Mouse (Mus musculus) gastrocnemius, adult 18-20 months (tissue): Measurements from ENCODE around the gene Ciita. TPM values are rescaled to one million over a fixed set of nuclear protein-coding genes. Genes with fewer than 3 reads are reported as not detected.

ENCODE experiments used
- DNase-seq: peaks from one replicate; pipeline ENCODE4 v3.0.0; 2021; ENCODE audit warnings: low spot score
- total RNA-seq, 2 experiments: library from RNA; stranded (reverse); gene quantifications; 2 replicates each; pipeline ENCODE4 v1.2.3; 2021

Gene Ciita
- total RNA-seq, 2 experiments from 2014 or later = 0.18 to 0.21 TPM

DNA sequence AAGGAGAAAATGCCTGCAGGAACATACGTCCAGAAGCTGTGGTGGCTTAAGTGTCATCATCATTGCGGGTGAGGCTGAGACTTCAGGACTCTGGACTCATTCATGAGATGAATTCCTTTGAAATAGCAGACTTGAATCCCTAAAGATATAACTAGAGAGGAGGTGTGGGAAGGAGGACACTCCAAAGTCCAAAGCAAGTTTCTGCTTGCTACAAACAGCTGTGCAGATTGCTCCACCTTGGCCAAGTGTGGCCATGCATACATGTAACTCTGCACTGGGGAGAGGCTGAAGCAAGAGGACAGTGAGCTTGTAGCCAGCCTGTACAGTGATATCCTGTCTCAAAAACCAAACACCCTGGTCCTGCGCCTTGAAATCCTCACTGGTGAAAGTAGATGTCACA lies 7.9 kb upstream of the Ciita start:
- DNase-seq = no peak

DNA sequence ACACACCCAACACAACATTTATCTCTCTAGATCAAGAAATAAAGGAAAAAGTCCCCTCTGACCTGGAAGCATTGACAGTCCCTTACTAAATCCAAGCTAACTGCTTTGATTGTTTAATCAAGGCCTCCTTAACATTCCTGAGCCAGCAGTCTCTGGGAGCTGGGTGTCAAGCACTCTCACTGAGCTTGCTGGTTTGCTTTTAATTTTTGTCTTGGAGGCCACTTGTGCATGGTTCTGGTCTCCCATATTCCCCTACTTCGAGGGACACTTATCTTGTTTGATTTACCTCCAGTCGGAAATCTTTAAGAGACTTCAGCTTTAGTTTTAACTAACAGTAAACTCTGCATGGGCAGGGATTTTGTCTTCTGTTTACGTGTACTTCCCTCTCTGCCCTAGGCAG lies 4.9 kb upstream of the Ciita start:
- DNase-seq = no peak

DNA sequence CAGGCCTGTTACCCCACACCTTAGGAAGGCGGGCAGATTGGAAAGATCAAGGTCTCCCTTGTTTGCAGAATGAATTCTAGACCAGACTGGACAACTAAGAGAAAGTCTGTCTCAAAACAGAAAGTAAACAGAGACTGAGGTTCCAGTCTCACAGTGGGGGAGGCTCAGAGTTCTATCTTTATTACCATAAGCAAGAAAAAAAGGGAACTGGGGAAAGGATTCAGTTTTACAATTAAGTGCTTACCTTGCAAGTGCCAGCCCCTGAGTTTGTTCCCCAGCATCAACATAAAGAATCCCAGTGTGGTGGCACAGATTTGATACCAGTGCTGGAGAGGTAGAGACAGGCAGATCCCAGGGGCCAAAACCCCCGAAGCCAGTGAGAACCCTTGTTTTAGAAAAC lies 3.9 kb upstream of the Ciita start:
- DNase-seq = no peak

DNA sequence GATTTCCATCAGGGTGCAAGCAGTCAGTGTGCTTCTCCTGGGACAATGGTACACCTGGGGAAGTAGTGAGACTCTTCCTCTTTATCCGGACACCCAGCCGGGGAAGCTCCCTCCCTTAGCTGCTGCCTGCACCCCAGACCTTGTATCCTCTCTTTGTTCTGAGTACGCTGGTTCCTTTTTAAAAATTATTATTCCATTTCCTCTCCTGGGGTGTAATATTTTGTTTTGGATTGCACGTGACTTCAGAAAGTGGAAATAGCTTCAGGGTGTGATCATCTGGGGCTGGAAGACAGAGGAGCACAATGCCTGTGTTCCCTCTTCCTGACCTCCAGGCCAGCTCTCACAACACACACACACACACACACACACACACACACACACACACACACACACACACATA lies 2.5 kb downstream of the Ciita start:
- no peak for DNase-seq

DNA sequence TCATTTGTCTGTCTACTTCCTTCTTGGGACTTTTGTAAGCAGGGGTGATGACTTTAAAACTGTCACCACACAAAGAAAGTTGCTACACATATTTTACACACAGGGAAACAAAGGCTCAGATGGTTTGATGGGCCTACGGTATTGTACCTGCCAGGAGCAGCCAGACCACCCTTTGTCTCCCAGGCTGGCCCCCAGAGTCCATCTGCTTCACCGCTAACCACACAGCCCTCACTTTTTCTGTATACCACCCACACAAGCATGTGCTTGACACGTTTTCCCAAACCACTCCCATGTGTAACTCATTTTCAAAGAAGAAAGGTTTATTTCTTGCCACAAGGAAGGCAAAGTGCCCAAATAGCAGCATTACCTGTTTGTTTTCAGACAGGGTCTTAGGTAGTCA lies 7.1 kb downstream of the Ciita start:
- DNase-seq = no peak

DNA sequence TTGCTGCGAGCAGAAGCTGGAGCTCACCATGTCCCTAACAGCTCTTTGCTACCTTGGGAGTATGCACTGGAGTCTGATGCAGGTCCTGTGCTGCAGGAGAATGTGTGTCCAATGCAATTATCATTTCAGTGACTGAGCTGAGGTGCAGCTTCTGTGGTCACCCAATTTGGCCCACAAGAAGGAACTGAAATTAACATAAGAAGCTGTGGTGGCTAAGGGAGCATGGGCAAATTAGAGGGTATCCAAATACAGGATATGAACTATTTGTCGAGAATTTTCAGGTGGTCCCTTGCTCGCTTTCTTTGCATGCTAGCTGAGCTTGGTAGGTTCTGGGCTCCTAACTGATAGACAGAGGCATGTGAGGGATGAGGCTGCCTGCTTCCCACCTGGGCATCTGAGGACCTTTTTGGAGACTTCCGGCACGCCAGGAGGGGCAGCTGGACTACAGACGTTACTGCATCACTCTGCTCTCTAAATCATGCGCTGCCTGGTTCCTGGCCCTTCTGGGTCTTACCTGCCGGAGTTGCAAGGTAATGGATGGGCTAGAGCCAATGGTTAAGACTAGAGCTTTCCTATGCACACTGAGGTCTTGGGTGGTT lies 8.1 kb downstream of the Ciita start:
- no peak for DNase-seq

DNA sequence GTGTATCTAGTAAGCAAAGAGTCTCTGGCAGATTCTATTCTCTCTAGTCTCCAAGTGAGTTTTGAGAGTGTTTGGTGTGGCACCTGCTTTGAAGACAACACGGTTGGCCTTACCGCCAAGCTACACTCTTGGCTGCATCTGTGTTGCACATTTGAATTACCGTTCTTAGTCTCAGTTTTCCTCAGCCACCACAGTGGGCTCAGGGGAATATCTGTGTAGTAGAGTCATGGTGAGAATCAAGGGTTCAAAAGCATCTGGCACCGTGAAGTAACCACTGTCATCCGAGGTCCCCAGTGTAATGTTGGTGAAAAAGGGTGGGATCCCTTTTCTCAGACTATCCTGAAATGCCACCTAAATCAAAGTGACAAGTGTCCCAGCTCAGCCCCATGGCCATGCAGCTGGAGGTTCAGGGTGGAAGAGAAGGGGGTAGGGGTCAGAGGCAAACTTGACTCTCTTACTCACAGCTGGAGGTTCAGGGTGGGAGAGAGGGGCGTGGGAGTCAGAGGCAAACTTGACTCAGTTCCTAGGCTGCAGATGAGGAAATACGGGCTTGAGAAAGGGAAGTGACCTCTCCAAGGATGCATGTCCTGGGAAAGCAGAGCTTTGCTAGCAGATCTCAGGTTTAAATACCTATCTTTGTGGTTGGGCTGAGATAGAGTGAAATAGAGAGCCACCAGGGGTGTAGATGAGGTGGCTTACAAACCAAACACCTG lies 9.1 kb downstream of the Ciita start:
- no peak for DNase-seq

DNA sequence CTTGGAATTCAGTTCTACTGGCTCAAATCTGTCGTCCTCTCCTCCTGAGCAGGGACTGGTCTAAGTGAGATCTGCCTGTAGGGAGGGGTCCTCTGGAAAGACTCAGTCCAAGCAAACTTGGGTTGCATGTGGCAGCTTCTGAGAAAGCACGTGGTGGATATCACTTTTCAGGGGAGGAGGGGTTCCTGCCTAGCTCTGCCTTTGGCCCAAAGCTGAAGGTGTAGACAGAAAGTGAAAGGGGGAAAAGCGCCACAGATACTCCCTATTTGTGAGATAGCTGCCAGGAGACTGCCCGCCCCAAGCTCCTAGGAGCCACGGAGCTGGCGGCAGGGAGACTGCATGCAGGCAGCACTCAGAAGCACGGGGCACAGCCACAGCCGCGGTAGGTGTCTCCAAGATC lies 9.6 kb downstream of the Ciita start:
- DNase-seq = no peak

DNA sequence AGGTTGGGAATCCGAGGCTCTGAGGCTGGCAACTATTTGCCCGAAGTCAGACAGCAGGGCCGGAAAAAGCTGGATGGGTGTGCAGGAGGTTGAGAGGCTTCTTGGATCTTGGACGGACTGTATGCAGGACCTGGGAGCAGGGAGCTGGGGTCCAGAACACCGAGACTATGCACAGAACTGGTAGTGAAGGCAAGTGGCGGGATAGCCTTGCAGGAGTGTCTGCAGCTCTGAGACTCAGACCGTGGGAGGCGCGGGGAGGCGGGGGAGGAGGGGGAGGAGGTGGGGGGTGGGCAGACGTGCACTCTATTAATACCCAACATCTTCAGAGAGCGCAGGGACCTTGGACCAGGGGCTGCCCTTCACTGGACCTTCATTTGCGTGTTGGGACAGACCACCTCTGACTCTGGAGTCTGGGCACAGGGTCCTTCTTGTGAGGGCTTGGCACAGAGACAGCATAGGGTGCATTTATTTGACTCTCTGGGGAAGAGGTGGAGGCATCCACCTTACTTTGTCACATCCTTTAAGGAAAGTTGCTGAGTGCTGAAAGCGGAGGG lies 10.1 kb downstream of the Ciita start:
- DNase-seq = no peak

DNA sequence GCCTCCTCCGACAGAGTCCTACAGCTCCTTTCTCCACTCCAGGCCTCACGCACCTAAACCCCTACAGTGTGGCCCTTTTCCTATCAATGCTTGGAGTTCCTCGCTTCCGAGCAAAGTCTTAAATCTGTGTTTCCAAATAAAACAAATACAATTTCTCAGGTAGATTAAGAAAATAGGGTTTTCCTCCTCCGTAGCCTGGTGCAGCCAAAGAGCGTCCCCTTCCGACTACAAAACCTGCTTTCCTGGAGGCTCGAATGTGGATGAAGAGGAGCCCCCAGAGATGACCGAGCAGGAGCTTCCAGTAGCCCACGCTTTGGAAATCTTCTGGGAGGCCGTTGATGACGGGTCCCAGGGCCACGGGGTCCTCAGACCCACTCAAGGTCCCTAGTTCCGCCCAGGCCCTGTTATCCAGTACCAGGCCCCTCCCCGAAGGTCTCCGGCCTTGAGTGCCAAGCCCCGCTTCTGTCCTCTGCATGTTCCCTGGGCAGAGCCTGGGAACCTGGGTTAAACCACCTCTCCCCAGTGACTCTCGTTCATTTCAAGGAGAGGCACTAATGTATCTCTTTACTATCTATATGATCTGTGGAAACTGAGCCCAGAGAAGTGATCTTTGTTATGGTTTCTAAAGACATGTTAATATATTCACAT lies 10.8 kb downstream of the Ciita start:
- no peak for DNase-seq

DNA sequence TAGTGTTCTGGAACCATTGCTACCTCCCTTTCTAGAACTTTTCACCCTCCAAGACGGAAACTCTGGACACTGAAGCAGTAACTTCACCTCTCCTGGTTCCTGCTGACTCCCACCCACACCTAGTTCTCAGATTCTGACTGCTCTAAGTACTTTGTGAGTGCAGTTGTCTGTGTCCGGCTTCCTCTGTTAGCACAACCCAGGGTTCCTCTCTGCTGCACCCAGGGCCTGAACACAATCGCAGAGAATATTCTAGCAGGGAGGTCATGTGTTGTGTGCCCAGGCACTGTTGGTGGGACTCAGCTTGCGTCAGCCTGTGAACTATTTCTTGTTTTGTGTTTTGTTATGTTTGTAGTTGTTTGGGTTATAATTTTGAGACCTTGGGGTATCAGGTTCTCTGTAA lies 11.9 kb downstream of the Ciita start:
- no peak for DNase-seq

DNA sequence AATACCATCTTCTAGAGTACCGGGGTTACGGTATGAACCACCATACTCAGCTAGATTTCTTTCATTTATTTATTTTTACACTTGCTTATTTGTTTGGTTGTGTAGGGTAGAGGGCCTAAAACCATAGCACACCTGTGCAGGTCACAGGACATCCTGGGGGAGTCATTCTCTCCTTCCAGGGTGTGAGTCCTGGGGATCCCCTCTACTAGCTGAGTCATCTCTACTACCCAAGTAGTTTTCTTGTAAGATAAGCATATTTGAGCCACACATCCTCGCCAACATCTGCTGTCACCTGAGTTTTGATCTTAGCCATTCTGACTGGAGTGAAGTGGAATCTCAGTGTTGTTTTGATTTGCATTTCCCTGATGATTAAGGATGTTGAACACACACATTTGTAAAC lies 12.7 kb downstream of the Ciita start:
- DNase-seq = no peak

DNA sequence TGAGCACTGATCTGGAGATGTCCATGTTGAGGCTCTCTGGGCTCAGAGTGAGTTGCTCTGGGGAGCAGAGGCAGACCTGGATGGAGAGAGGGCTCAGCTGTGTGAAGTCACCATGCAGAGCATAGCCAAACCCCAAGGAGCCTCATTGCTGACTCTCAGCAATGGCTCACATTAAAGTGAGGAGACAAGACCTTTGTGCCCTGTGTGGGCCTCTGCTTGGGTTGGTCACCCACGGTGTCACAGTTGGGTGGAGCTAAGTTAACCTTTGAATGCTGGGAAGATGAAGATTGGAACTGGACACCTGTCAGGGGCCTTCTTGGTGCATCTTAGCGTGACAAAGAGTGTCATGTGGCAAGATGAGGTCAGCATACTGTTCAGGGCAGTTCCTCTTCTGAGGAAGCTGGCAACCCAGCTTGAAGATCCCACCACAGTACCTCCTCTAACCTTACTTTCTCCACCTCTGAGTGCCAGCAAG lies 16.0 kb downstream of the Ciita start:
- DNase-seq = no peak

DNA sequence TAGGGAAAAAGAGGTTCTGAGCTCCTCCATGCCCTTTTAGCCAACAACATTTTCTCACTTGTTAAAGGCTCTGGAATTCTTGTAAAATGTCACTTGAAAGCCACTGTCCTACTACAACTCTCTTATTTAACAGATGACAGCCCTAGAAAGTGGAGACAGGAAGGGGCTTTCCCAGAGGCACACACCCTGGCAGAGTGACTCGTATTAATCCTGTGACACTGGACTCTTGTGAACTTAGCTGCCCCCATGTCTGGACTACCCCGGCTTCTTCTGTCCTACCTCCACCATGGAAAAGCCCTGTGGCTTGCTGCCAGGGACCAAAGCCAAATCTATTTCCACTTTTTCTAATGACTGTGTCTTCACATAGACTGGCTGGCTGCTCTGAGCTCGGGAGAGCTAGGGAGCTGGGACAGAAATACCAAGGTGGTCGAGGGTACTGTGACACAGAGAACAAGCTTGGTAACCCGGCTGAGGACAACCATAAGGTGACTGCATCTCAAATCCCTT lies 18.3 kb downstream of the Ciita start:
- DNase-seq = no peak

DNA sequence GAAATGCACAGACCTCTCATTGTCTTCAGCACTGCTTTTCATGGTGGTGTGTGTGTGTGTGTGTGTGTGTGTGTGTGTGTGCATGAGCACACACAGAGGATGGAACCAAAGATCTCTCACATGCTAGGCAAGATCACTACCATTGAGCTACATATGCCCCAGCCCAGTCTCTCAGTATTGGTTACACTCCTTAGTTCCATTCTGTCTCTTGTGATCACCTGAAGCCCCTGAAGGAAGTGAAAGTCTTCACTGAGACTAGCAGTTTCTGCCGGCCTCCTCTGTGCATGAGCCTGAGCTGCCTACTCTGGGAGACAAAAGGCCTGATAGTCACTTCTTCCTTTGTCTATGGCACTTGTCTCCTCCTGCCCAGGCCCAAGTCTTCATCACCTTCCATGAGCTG lies 19.3 kb downstream of the Ciita start:
- no peak for DNase-seq

DNA sequence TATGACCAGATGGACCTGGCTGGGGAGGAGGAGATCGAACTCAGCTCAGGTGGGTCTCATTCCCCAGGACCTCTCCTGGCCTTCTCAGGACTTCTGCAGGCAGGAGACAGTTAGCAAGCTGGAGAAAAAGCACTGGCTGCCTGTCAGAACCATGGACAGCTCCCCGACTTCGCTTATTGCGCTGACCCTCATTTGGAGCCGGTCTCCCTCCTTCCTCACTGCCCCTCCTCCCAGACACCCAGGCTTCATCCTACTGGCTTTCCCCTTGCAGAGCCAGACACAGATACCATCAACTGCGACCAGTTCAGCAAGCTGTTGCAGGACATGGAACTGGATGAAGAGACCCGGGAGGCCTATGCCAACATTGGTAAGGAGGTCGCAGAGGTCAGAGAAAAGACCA lies 22.0 kb downstream of the Ciita start:
- DNase-seq = no peak

DNA sequence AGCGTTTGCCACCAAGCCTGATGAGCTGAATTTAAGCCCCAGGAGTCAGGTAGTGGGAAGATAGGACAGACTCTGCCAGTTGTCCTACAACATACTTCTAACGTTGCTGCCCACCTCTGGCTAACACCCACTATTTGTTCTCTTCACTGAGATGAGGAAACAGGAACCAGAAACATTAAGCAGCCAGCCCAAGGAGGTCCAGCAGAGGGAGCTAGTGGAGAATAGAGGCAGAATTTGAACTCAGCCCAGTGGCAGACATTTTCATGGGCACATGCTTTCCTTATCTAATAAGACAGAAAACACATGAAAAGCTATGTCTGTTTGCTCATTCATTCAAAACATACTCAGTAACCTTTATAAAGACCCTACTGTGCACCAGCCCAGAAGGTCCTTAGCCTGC lies 23.2 kb downstream of the Ciita start:
- DNase-seq = no peak

DNA sequence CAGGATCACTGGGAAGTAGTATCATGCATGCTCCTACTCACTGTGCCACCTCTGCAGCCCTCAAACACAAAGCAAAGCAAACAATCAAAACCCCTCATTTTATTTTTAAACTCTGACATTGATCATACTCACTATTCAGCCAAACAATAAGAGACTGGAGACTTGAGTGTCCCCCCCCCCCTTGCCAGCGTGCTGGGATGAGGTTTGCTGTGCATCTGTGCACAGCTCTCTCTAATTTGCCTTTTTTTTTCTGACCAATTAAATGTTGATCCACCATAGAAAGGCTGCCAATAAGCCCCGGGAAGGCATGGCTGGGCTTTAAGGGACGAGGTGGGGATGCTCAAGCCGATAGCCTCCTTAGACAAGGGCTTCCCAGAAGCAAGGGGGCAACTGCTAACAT lies 27.6 kb downstream of the Ciita start:
- no peak for DNase-seq

DNA sequence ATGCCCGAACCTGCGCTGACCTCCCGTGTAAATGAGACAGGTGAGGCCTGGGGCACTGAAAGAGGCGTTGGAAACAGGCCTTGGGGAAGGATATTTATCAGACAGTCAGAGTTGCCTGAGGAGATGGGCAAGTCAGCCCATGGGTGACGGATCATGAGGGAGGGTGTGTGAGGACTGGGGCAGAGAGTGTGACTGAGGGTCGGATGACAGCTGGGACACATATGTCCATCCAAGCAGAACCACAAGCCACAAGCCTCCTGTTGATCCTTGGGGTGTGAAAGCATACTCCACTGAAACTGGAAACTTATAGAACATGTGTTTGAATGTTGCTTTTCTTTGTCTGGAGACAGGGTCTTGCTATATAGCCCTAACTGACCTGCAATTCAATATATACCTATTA lies 28.8 kb downstream of the Ciita start:
- DNase-seq = no peak

DNA sequence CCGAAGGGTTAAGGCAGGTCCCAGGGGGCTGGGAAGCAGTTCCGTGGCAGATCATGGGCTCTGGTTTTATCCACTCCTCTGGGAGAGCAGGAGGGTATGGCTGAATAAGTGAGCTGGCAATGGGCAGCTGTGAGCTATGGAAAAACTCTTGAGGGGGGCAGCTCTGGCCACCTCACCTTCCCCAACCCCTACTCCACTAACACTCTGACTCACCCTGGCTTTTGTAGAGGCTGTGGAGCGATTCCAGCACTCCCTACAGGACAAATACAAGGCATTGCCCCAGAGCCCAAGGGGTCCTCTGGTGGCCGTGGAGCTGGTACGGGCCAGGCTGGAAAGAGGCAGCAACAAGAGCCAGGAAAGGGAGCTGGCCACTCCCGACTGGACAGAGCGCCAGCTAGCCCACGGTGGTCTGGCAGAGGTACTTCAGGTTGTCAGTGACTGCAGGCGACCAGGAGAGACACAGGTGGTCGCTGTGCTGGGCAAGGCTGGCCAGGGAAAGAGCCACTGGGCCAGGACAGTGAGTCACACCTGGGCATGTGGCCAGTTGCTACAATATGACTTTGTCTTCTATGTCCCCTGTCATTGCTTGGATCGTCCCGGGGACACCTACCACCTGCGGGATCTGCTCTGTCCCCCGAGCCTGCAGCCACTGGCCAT lies 30.7 kb downstream of the Ciita start:
- DNase-seq = no peak

DNA sequence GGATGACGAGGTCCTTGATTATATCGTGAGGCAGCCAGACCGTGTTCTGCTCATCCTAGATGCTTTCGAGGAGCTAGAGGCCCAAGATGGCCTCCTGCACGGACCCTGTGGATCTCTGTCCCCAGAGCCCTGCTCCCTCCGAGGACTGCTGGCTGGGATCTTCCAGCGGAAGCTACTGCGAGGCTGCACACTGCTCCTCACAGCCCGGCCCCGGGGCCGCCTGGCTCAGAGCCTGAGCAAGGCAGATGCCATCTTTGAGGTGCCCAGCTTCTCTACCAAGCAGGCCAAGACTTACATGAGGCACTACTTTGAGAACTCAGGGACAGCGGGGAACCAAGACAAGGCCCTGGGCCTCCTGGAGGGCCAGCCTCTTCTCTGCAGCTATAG lies 31.3 kb downstream of the Ciita start:
- no peak for DNase-seq

DNA sequence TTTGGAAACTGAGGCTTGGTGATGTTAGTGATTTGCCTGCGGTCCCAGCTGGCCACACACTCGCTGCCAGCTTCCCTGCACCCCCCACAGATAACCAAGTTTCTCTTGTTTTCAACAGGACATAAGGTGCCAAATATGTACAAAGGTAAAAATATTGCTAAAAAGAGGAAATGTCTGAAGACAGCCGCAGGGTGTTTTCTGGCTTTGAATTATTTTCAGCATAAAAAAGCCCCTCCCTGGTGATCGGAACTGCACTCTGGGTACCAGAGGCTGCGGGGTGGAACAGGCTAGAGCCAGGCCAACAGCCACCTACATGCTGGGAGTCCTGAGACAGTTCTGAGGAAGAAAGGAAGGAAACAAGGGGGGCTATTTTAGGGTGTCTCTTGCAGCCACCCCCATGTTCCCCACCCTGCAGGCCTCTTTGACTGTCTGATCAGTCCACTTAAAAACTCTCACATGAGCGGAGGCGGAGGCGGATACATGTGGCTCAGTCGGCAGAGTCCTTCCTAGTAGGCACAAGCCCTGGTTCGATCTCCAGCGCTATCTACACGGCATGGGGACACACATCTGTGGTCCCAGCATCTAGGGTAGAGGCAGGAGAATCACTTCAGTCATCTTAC lies 36.2 kb downstream of the Ciita start:
- no peak for DNase-seq
